Mouse (Mus musculus): ENCODE data around the gene Neil1. TPM values are rescaled to one million over a fixed set of nuclear protein-coding genes. Genes with fewer than 3 reads are reported as not detected.

Neil1 gene
- polyA plus RNA-seq (2012; rRNA removed), result 1.4 and 1.5 TPM in 2 replicates
- 0.95 and 1.00 TPM in 2 replicates for polyA plus RNA-seq (2014; fragmentation: Nextera tagmentation; extraction: Ambion mirVana)

DNA sequence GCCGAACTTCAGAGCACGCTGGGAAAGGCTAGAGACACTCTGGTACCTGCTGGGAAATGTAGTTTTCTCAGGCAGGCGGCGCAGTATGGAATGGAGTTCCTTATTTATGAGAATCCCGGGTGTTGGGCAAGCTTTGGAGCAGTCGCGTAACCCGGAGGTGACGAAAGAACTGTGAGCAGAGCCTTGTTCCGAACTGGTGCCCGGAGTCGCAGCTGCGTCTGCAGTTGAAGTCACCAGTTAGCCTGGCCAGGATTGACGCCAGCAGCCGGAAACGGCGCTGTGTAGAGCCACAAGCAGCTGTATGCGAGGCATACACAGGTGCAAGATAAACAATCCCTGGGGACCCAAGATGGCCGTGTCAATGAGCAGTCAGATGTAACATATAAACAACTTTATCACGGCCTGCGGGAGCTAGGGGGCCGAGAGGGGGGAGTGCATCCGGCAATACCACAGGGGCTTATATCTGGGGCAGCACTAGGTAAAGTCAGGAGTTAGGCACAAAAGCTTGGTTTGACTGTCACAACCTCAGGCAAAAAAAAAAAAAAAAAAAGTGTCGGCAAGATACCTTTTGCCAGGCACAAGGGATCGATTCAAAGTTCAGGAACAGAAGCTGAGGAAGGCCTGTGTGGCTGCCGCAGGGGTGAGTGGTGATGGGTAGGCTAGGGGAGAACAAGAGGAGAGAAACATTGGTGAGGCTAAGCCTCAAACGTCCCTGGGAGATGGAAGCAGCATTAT, at the start of gene Neil1:
TSS of gene Neil1 (minus strand) at position 162 of the 735 bp plus-strand sequence.
- H3K36me3 ChIP-seq (replicated peaks; ENCODE audit: control insufficient read depth, insufficient read depth, low read depth), result no peaks in the 10 kb centered on the region
- H3K9me3 ChIP-seq (ENCODE audit: control insufficient read depth, low read length), result no peaks in the 10 kb centered on the region
- ATAC-seq (ENCODE audit: insufficient read depth) (peak; percentile 88), DNase-seq (ENCODE audit: low read depth in 3 of 3, low spot score in 3 of 3) (peak; percentile 60 to 69 (median 61))
- peaks cover 0 to 11% of the 10 kb centered on the region in 2 experiments; a peak in 2 of 4 replicates for H3K4me1 ChIP-seq (replicated peaks; ENCODE audit: control insufficient read depth in 2 of 2, insufficient read depth in 2 of 2, low read length in 1 of 2)
- no peak within 1 kb of the TSS; the same call in 1 of the 2 replicates for H3K27ac ChIP-seq
- peak within 1 kb of the TSS; percentile 54 to 68 for H3K4me3 ChIP-seq (ENCODE audit: insufficient read depth in 1 of 2, low read depth in 2 of 2, low read length in 2 of 2)
- no peaks in the 10 kb centered on the region for H3K27me3 ChIP-seq (ENCODE audit: control insufficient read depth, insufficient read depth, low read length)
- peak within 1 kb of the TSS; percentile 35 for H3K9ac ChIP-seq (replicated peaks)
- H3K4me2 ChIP-seq (ENCODE audit: low read depth), result peak within 1 kb of the TSS; percentile 65
- TF ChIP-seq EP300 (IDR thresholded peaks at IDR 0.05; ENCODE audit: low read depth), result no peak
- TF ChIP-seq CTCF (IDR thresholded peaks at IDR 0.05; ENCODE audit: low read depth), result peak; percentile 40; the same call in 1 of the 2 replicates
- 2% methylated on average over 27 of the region's 27 CpGs for WGBS (ENCODE audit: insufficient replicate concordance)

DNA sequence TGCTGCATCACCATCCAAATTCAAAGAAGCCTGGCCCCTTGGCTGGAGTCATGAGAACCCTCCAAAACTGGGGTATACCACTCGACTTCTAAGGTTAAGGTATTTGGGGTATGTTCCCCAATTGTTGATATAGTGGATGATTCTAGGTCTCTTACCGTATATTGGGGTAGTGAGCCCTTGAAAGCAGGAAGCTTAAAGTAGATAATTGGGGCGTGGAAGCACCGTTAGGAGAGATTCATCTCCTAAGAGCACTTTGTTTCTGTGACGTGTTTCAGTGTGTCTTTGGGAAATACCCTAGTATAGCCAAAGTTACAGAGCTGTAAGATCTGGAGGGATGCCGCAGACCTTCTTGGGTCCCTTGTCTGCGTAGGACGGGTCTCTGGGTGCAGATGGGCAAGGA, 49.3 kb upstream of the Neil1 start:
- TF ChIP-seq EP300 (IDR thresholded peaks at IDR 0.05; ENCODE audit: low read depth), result no peak
- Histone ChIP-seq H3K4me1 (replicated peaks; ENCODE audit: control insufficient read depth in 2 of 2, insufficient read depth in 2 of 2, low read length in 1 of 2) (no peaks in the 10 kb centered on the region), H3K27ac (no peak overlapping the region), H3K36me3 (replicated peaks; ENCODE audit: control insufficient read depth, insufficient read depth, low read depth) (no peaks in the 10 kb centered on the region), H3K27me3 (ENCODE audit: control insufficient read depth, insufficient read depth, low read length) (no peaks in the 10 kb centered on the region), H3K4me3 (ENCODE audit: insufficient read depth in 1 of 2, low read depth in 2 of 2, low read length in 2 of 2) (no peak overlapping the region), H3K4me2 (ENCODE audit: low read depth) (no peak overlapping the region), H3K9me3 (ENCODE audit: control insufficient read depth, low read length) (no peaks in the 10 kb centered on the region), H3K9ac (replicated peaks) (no peak overlapping the region)
- ATAC-seq (ENCODE audit: insufficient read depth) (no peak), DNase-seq (ENCODE audit: low read depth in 3 of 3, low spot score in 3 of 3) (no peak)
- WGBS (ENCODE audit: insufficient replicate concordance), result 52% methylated on average over 8 of the region's 8 CpGs

DNA sequence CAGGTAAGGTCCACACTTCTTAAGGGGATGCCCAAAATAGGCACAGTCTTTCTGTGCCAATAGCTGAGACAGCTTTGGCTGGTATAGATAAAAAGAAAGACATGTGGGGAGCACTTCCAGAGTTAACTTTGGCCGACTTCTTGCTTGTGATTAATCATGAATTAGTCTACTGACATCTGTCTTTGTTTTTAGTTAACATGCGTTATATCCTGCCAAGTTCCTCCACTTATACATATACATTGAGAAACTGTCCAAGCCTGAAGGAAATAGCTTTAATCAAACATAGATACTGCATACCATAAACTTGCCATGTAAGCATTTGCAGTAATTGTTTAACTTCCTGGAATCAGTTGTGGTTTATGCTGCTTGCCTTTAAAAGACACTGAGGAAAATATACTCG, 48.6 kb upstream of the Neil1 start:
- DNase-seq (ENCODE audit: low read depth in 3 of 3, low spot score in 3 of 3) (no peak), ATAC-seq (ENCODE audit: insufficient read depth) (no peak)
- Histone ChIP-seq H3K4me3 (ENCODE audit: insufficient read depth in 1 of 2, low read depth in 2 of 2, low read length in 2 of 2) (no peak overlapping the region), H3K9ac (replicated peaks) (no peak overlapping the region), H3K4me1 (replicated peaks; ENCODE audit: control insufficient read depth in 2 of 2, insufficient read depth in 2 of 2, low read length in 1 of 2) (no peaks in the 10 kb centered on the region), H3K27ac (no peak overlapping the region), H3K27me3 (ENCODE audit: control insufficient read depth, insufficient read depth, low read length) (no peaks in the 10 kb centered on the region), H3K4me2 (ENCODE audit: low read depth) (no peak overlapping the region), H3K9me3 (ENCODE audit: control insufficient read depth, low read length) (no peaks in the 10 kb centered on the region), H3K36me3 (replicated peaks; ENCODE audit: control insufficient read depth, insufficient read depth, low read depth) (no peaks in the 10 kb centered on the region)
- WGBS (ENCODE audit: insufficient replicate concordance), result 43% methylated on average over 3 of the region's 3 CpGs
- TF ChIP-seq EP300 (IDR thresholded peaks at IDR 0.05; ENCODE audit: low read depth) (no peak), CTCF (IDR thresholded peaks at IDR 0.05; ENCODE audit: low read depth) (no peak)

DNA sequence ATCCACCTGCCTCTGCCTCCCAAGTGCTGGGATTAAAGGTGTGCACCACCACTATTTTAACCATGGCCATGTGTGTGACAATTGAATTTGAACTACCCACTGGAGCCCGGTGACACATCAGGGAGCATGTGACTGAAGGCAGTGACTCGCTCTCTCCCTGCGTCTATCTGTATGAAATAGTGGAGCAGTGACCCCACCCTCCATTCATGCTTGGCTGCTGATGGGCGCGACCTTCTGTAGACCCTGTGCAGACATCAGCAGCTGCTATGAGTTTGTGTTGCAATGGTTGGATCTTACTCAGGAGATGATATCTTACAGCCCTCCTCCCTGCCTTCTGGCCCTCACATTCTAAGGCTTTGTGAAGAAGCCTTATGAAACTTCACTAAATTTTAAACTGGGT, 20.3 kb upstream of the Neil1 start:
- no peaks in the 10 kb centered on the region for H3K27me3 ChIP-seq (ENCODE audit: control insufficient read depth, insufficient read depth, low read length)
- DNase-seq (ENCODE audit: low read depth in 3 of 3, low spot score in 3 of 3) (no peak), ATAC-seq (ENCODE audit: insufficient read depth) (no peak)
- no peak overlapping the region for H3K4me3 ChIP-seq (ENCODE audit: insufficient read depth in 1 of 2, low read depth in 2 of 2, low read length in 2 of 2)
- H3K27ac ChIP-seq, result no peak overlapping the region
- no peaks in the 10 kb centered on the region for H3K36me3 ChIP-seq (replicated peaks; ENCODE audit: control insufficient read depth, insufficient read depth, low read depth)
- no peaks in the 10 kb centered on the region for H3K4me1 ChIP-seq (replicated peaks; ENCODE audit: control insufficient read depth in 2 of 2, insufficient read depth in 2 of 2, low read length in 1 of 2)
- no peaks in the 10 kb centered on the region for H3K9me3 ChIP-seq (ENCODE audit: control insufficient read depth, low read length)
- 62% methylated on average over 5 of the region's 5 CpGs for WGBS (ENCODE audit: insufficient replicate concordance)
- no peak overlapping the region for H3K4me2 ChIP-seq (ENCODE audit: low read depth)
- TF ChIP-seq EP300 (IDR thresholded peaks at IDR 0.05; ENCODE audit: low read depth) (no peak), CTCF (IDR thresholded peaks at IDR 0.05; ENCODE audit: low read depth) (no peak)
- H3K9ac ChIP-seq (replicated peaks), result no peak overlapping the region

DNA sequence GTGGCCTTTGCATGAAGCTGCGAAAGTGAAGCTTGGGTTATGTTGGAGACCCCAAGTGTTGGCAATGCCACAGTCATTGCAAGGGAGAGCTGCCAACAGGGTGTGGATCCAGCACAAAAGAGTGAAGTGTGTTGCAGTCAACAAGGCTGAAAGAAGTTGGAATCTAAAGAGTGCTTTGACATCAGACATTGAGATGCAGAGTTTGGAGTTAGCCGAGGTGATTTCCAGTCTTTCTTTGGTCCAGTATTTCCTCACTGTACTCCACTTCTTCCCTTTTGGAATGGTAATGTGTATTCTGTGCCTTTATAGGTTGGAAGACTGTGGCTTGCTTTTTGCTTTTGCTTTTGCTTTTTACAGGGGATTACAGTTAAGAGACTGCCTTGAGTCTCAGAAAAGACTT, 18.1 kb upstream of the Neil1 start:
- DNase-seq (ENCODE audit: low read depth in 3 of 3, low spot score in 3 of 3) (no peak), ATAC-seq (ENCODE audit: insufficient read depth) (no peak)
- TF ChIP-seq EP300 (IDR thresholded peaks at IDR 0.05; ENCODE audit: low read depth), result no peak
- H3K27me3 ChIP-seq (ENCODE audit: control insufficient read depth, insufficient read depth, low read length), result no peaks in the 10 kb centered on the region
- no peak overlapping the region for H3K4me2 ChIP-seq (ENCODE audit: low read depth)
- H3K27ac ChIP-seq, result no peak overlapping the region
- H3K9me3 ChIP-seq (ENCODE audit: control insufficient read depth, low read length), result no peaks in the 10 kb centered on the region
- 0 out of 4 replicates have a peak, but pooled peaks cover 0 to 1% of the 10 kb centered on the region in 2 experiments for H3K4me1 ChIP-seq (replicated peaks; ENCODE audit: control insufficient read depth in 2 of 2, insufficient read depth in 2 of 2, low read length in 1 of 2)
- no peaks in the 10 kb centered on the region for H3K36me3 ChIP-seq (replicated peaks; ENCODE audit: control insufficient read depth, insufficient read depth, low read depth)
- 59% methylated on average over 2 of the region's 2 CpGs for WGBS (ENCODE audit: insufficient replicate concordance)
- H3K9ac ChIP-seq (replicated peaks), result no peak overlapping the region
- H3K4me3 ChIP-seq (ENCODE audit: insufficient read depth in 1 of 2, low read depth in 2 of 2, low read length in 2 of 2), result no peak overlapping the region

Measured in liver, embryonic 14.5 days (tissue).